Mouse (Mus musculus): ENCODE results near the gene Dapk3.

- TF ChIP-seq POLR2A (IDR thresholded peaks at IDR 0.05; ENCODE audit: control insufficient read depth, extremely low read depth, insufficient read depth, low read length, poor library complexity) (no peak), CTCF (IDR thresholded peaks at IDR 0.05; ENCODE audit: borderline replicate concordance, control insufficient read depth, extremely low read depth, insufficient read depth, low read length, poor library complexity) (no peak)
These were observed 1.9 kb upstream of the Dapk3 start for GRCm38 (mm10) chr10:81180946-81181345.

All from thymus, adult 2 months (tissue).